Mouse (Mus musculus): ENCODE measurements around the gene Gsto2. TPM values are rescaled to one million over a fixed set of nuclear protein-coding genes. Genes with fewer than 3 reads are reported as not detected.

Gene Gsto2
- 0.76 TPM for polyA plus RNA-seq (2014; fragmentation: Illumina TruSeq; extraction: RNeasy Lipid Tissue Mini Kit (QIAGEN cat#74804); ENCODE audit: low read depth, low replicate concordance)

GRCm38 (mm10) chr19:47865353-47865947, at the start of gene Gsto2:
Gsto2 (plus strand) TSS chr19:47865534.

GRCm38 (mm10) chr19:47854796-47855783, 10.2 kb upstream of the Gsto2 start, which contains the start of gene Gsto1:
Gsto1 (plus strand) TSS chr19:47854970.

GRCm38 (mm10) chr19:47919126-47919965, 54.0 kb downstream of the Gsto2 start, which contains the start of the genes Cfap43 and Itprip:
Cfap43 (minus strand) TSS chr19:47919287.
Itprip (minus strand) TSS chr19:47919299.

Other genes with a start within 250 kb of the Gsto2 start
- gene Col17a1, start 173.4 kb upstream of the Gsto2 start, polyA plus RNA-seq (2014; fragmentation: Illumina TruSeq; extraction: RNeasy Lipid Tissue Mini Kit (QIAGEN cat#74804); ENCODE audit: low read depth, low replicate concordance), result not detected
- 399 TPM for gene Sfr1, start 133.9 kb upstream of the Gsto2 start, polyA plus RNA-seq (2014; fragmentation: Illumina TruSeq; extraction: RNeasy Lipid Tissue Mini Kit (QIAGEN cat#74804); ENCODE audit: low read depth, low replicate concordance)
- 113 TPM for gene Gsto1, start 10.6 kb upstream of the Gsto2 start, polyA plus RNA-seq (2014; fragmentation: Illumina TruSeq; extraction: RNeasy Lipid Tissue Mini Kit (QIAGEN cat#74804); ENCODE audit: low read depth, low replicate concordance)
- not detected for gene Cfap43, start 53.8 kb downstream of the Gsto2 start, polyA plus RNA-seq (2014; fragmentation: Illumina TruSeq; extraction: RNeasy Lipid Tissue Mini Kit (QIAGEN cat#74804); ENCODE audit: low read depth, low replicate concordance)
- 0.76 TPM for gene Itprip, start 53.8 kb downstream of the Gsto2 start, polyA plus RNA-seq (2014; fragmentation: Illumina TruSeq; extraction: RNeasy Lipid Tissue Mini Kit (QIAGEN cat#74804); ENCODE audit: low read depth, low replicate concordance)
- gene Cfap58, start 72.1 kb downstream of the Gsto2 start, polyA plus RNA-seq (2014; fragmentation: Illumina TruSeq; extraction: RNeasy Lipid Tissue Mini Kit (QIAGEN cat#74804); ENCODE audit: low read depth, low replicate concordance), result not detected